Mouse (Mus musculus): ENCODE results near the gene Cisd1. TPM values are rescaled to one million over a fixed set of nuclear protein-coding genes. Genes with fewer than 3 reads are reported as not detected.

The Cisd1 gene
- polyA plus RNA-seq, 1 experiment = 78.9 TPM

DNA sequence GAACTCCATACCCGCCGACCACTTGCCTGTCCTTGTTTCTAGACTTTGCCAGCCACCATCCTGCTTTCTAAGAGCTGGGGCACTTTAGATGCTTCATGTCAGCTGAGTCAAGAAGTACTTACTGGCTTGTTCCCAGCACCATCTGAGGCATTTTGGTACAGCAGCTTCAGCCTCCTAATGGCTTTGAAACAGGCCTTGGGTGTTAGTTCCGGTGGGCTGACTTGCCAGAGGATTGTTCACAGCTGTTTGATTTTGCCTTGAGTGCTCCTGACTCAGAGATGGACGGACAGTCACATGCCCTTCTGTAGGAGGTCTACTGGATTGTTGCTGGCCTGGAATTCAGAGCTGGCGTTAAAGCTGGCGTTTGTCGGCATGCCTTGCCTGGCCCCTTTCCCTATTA is 16.3 kb upstream of the Cisd1 start:
- no peak overlapping the region for H3K9ac ChIP-seq (ENCODE audit: low read depth, poor library complexity, severe bottlenecking)
- H3K4me3 ChIP-seq (ENCODE audit: low read depth, low read length) = no peak overlapping the region
- no peaks in the 10 kb centered on the region; the same call in 1 of the 2 replicates for H3K36me3 ChIP-seq (ENCODE audit: control insufficient read depth, insufficient read depth, low read length, poor library complexity, severe bottlenecking)

DNA sequence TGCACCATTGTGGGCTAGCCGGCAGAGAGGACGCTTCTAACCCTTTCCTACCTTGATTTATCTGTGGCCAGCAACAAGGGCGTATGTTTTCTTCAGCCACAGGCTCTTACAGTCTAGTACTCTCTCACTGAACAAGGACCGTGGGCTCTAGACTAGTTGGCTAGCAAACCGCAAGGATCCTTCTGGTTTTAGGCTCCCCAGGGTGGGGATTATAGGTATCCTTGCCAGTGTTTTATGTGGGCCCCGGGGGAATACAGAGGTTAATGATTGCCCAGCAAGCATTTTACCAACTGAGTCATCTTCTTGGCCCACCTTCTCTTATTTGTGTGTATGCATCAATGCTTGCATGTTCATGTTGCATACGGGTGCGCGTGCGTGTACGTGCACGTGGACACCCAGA is 10.2 kb upstream of the Cisd1 start:
- H3K4me3 ChIP-seq (ENCODE audit: low read depth, low read length) = no peak overlapping the region
- no peaks in the 10 kb centered on the region; the same call in 1 of the 2 replicates for H3K36me3 ChIP-seq (ENCODE audit: control insufficient read depth, insufficient read depth, low read length, poor library complexity, severe bottlenecking)
- H3K27ac ChIP-seq (ENCODE audit: insufficient read depth, low read length) = no peak overlapping the region
- H3K9ac ChIP-seq (ENCODE audit: low read depth, poor library complexity, severe bottlenecking) = no peak overlapping the region
- H3K4me1 ChIP-seq (ENCODE audit: control insufficient read depth, insufficient read depth, low read length) = no peaks in the 10 kb centered on the region
- no peaks in the 10 kb centered on the region for H3K9me3 ChIP-seq (replicated peaks; ENCODE audit: control insufficient read depth, insufficient read depth, low read length, poor library complexity, severe bottlenecking)
- no peak for TF ChIP-seq EP300 (IDR thresholded peaks at IDR 0.05; ENCODE audit: insufficient read depth, low read depth, low read length)
- no peak for TF ChIP-seq POLR2A (IDR thresholded peaks at IDR 0.05; ENCODE audit: insufficient read depth, low read length)
- TF ChIP-seq CTCF (IDR thresholded peaks at IDR 0.05; ENCODE audit: low read depth, low read length) = no peak
- H3K27me3 ChIP-seq (ENCODE audit: control insufficient read depth, insufficient read depth, low read length, poor library complexity, severe bottlenecking) = no peaks in the 10 kb centered on the region

More for the DNA sequence above, 16.3 kb upstream of the Cisd1 start:
- Histone ChIP-seq H3K4me1 (ENCODE audit: control insufficient read depth, insufficient read depth, low read length) (peaks cover 4% of the 10 kb centered on the region), H3K27ac (ENCODE audit: insufficient read depth, low read length) (no peak overlapping the region), H3K27me3 (ENCODE audit: control insufficient read depth, insufficient read depth, low read length, poor library complexity, severe bottlenecking) (no peaks in the 10 kb centered on the region), H3K9me3 (replicated peaks; ENCODE audit: control insufficient read depth, insufficient read depth, low read length, poor library complexity, severe bottlenecking) (no peaks in the 10 kb centered on the region)
- TF ChIP-seq POLR2A (IDR thresholded peaks at IDR 0.05; ENCODE audit: insufficient read depth, low read length) (no peak), EP300 (IDR thresholded peaks at IDR 0.05; ENCODE audit: insufficient read depth, low read depth, low read length) (no peak), CTCF (IDR thresholded peaks at IDR 0.05; ENCODE audit: low read depth, low read length) (no peak)

GRCm38 (mm10) chr10:71353850-71354249 is 9.1 kb upstream of the Cisd1 start:
- TF ChIP-seq EP300 (IDR thresholded peaks at IDR 0.05; ENCODE audit: insufficient read depth, low read depth, low read length) (no peak), POLR2A (IDR thresholded peaks at IDR 0.05; ENCODE audit: insufficient read depth, low read length) (no peak), CTCF (IDR thresholded peaks at IDR 0.05; ENCODE audit: low read depth, low read length) (no peak)
- Histone ChIP-seq H3K4me1 (ENCODE audit: control insufficient read depth, insufficient read depth, low read length) (no peaks in the 10 kb centered on the region), H3K9me3 (replicated peaks; ENCODE audit: control insufficient read depth, insufficient read depth, low read length, poor library complexity, severe bottlenecking) (no peaks in the 10 kb centered on the region), H3K27ac (ENCODE audit: insufficient read depth, low read length) (no peak overlapping the region), H3K4me3 (ENCODE audit: low read depth, low read length) (no peak overlapping the region), H3K36me3 (ENCODE audit: control insufficient read depth, insufficient read depth, low read length, poor library complexity, severe bottlenecking) (no peaks in the 10 kb centered on the region; the same call in 1 of the 2 replicates), H3K9ac (ENCODE audit: low read depth, poor library complexity, severe bottlenecking) (no peak overlapping the region), H3K27me3 (ENCODE audit: control insufficient read depth, insufficient read depth, low read length, poor library complexity, severe bottlenecking) (no peaks in the 10 kb centered on the region)

GRCm38 (mm10) chr10:71351301-71351700 is 6.5 kb upstream of the Cisd1 start:
- Histone ChIP-seq H3K36me3 (ENCODE audit: control insufficient read depth, insufficient read depth, low read length, poor library complexity, severe bottlenecking) (no peaks in the 10 kb centered on the region; the same call in 1 of the 2 replicates), H3K4me1 (ENCODE audit: control insufficient read depth, insufficient read depth, low read length) (no peaks in the 10 kb centered on the region), H3K27ac (ENCODE audit: insufficient read depth, low read length) (no peak overlapping the region), H3K9ac (ENCODE audit: low read depth, poor library complexity, severe bottlenecking) (no peak overlapping the region), H3K27me3 (ENCODE audit: control insufficient read depth, insufficient read depth, low read length, poor library complexity, severe bottlenecking) (no peaks in the 10 kb centered on the region), H3K9me3 (replicated peaks; ENCODE audit: control insufficient read depth, insufficient read depth, low read length, poor library complexity, severe bottlenecking) (no peaks in the 10 kb centered on the region), H3K4me3 (ENCODE audit: low read depth, low read length) (no peak overlapping the region)
- TF ChIP-seq CTCF (IDR thresholded peaks at IDR 0.05; ENCODE audit: low read depth, low read length) (no peak), POLR2A (IDR thresholded peaks at IDR 0.05; ENCODE audit: insufficient read depth, low read length) (no peak), EP300 (IDR thresholded peaks at IDR 0.05; ENCODE audit: insufficient read depth, low read depth, low read length) (no peak)

GRCm38 (mm10) chr10:71349290-71349689 is 4.5 kb upstream of the Cisd1 start:
- H3K36me3 ChIP-seq (ENCODE audit: control insufficient read depth, insufficient read depth, low read length, poor library complexity, severe bottlenecking) = no peaks in the 10 kb centered on the region

DNA sequence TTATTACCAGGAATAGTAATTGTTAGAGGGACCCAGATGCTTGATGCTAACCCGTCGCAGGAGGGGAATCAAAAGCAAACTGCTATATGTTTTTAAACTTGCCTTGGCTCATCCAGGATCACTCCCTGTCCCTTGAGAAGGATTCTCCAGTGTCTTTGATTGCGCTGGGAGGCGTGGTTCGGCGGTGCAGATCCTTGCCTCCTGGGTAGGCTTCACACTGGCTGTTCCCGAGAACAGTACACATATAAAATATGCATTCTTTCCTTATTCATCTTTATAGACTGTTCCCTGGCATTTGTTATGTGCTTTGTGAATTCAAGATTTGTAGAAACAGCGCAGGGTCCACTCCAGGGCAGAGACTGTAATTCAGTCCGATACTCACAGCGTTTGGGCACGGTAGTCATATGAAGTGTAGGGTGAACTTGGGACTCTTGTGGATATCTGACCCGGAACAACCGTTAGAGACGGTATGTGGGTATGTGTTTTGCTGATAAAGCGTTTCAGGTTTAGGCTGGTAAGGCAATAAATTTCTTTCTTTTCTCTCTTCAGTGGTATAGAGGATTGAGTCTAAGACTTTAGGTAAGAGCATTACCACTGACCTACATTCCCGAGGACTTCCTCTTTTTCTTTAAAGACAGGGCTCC is 4.0 kb upstream of the Cisd1 start:
- H3K36me3 ChIP-seq (ENCODE audit: control insufficient read depth, insufficient read depth, low read length, poor library complexity, severe bottlenecking) = no peaks in the 10 kb centered on the region

More at GRCm38 (mm10) chr10:71349290-71349689, 4.5 kb upstream of the Cisd1 start:
- TF ChIP-seq EP300 (IDR thresholded peaks at IDR 0.05; ENCODE audit: insufficient read depth, low read depth, low read length) (no peak), CTCF (IDR thresholded peaks at IDR 0.05; ENCODE audit: low read depth, low read length) (no peak), POLR2A (IDR thresholded peaks at IDR 0.05; ENCODE audit: insufficient read depth, low read length) (no peak)
- Histone ChIP-seq H3K27ac (ENCODE audit: insufficient read depth, low read length) (no peak overlapping the region), H3K4me1 (ENCODE audit: control insufficient read depth, insufficient read depth, low read length) (no peaks in the 10 kb centered on the region), H3K27me3 (ENCODE audit: control insufficient read depth, insufficient read depth, low read length, poor library complexity, severe bottlenecking) (no peaks in the 10 kb centered on the region), H3K4me3 (ENCODE audit: low read depth, low read length) (no peak overlapping the region), H3K9me3 (replicated peaks; ENCODE audit: control insufficient read depth, insufficient read depth, low read length, poor library complexity, severe bottlenecking) (no peaks in the 10 kb centered on the region), H3K9ac (ENCODE audit: low read depth, poor library complexity, severe bottlenecking) (no peak overlapping the region; the same call in 1 of the 2 replicates)

More for the DNA sequence above, 4.0 kb upstream of the Cisd1 start:
- no peaks in the 10 kb centered on the region for H3K27me3 ChIP-seq (ENCODE audit: control insufficient read depth, insufficient read depth, low read length, poor library complexity, severe bottlenecking)
- peak overlapping the region; percentile 93 for H3K9ac ChIP-seq (ENCODE audit: low read depth, poor library complexity, severe bottlenecking)
- H3K4me1 ChIP-seq (ENCODE audit: control insufficient read depth, insufficient read depth, low read length) = peaks cover 1% of the 10 kb centered on the region
- H3K9me3 ChIP-seq (replicated peaks; ENCODE audit: control insufficient read depth, insufficient read depth, low read length, poor library complexity, severe bottlenecking) = no peaks in the 10 kb centered on the region
- peak overlapping the region; percentile 81 for H3K4me3 ChIP-seq (ENCODE audit: low read depth, low read length)
- H3K27ac ChIP-seq (ENCODE audit: insufficient read depth, low read length) = no peak overlapping the region
- no peak for TF ChIP-seq POLR2A (IDR thresholded peaks at IDR 0.05; ENCODE audit: insufficient read depth, low read length)
- no peak for TF ChIP-seq EP300 (IDR thresholded peaks at IDR 0.05; ENCODE audit: insufficient read depth, low read depth, low read length)
- TF ChIP-seq CTCF (IDR thresholded peaks at IDR 0.05; ENCODE audit: low read depth, low read length) = no peak

Measured in ES-Bruce4 (cell line).